Mouse (Mus musculus): ENCODE measurements at regions not wholly inside any gene's neighbourhood (a gene's known extent, or its start where the extent isn't known, plus 50 kb on each side); places are given as distances from the start of the nearest gene placed in this dataset.

DNA sequence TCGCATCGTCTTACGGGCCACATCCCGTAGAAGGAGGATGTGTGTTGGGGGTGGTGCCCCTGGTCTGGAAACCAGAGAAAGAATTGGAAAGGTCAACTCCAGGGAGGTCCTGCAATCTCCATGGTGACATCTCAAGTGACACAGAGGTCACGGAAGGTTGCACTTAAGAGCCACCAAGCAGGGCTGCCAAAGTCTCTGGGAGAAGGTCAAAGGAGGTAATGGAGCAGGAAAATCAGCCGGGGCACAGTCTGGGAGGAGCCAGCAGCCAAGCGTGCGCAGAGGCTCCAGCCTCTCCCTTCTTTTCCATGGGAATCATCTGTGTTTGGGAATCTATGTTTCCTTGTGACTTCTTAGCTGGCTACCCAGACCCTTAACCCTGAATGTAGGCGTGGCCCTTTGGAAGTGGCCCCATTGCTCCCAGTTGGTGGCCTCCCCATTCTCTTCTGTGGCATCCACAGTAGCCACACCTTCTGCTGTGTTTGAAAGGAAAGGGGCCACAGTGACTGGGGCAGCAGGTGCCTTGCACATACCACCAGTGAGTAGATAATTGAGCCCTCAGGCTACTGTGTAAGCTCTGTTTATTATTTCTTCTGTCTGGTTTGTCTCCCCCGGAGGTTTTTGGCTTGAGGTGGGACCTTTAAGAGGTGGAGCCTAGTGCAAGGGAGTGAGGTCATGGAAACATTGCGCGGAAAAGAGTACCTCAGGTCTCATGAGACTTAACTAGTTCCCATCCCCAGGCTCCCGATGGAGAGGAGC, 178.5 kb upstream of the Cops8 start:
- TF ChIP-seq CTCF (IDR thresholded peaks at IDR 0.05; ENCODE audit: borderline replicate concordance, insufficient read depth, low read length) (no peak), POLR2A (IDR thresholded peaks at IDR 0.05; ENCODE audit: low read depth, low read length) (no peak)
